Comparison of ENCODE assay signal across 15 mouse cellular contexts in the genomic region with DNA sequence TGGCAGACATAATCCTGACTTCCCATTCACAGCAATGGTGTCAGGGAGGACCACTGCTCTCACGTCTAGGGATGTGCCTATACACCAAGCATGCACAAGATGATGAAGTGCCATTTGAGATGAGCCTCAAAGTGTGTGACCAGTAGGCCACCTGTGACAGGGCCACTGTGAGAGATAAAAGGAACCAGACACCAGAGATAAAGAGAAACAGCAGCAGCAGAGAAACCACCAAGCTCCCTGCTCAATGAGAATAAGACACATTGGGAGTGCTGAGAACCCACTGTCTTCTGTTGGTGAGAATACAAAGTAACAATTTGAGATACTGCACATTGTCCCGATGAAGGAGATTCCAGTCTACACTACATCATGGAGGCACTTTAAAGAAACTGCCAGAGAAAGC.
"Had no signal": no experiment of that assay in that cellular context is flagged by ENCODE, and none has a peak within 500 bp of the region (broad histone marks: within the 10 kb centered on the region; RNA-seq: fewer than 3 reads in every experiment).

No protein-coding gene starts in this region.

- H3K9ac ChIP-seq: lung, embryonic 15.5 days; midbrain, embryonic 12.5 days; midbrain, embryonic 15.5 days; neural tube, embryonic 12.5 days; stomach, embryonic 15.5 days had no signal

- ATAC-seq: intestine, postnatal 0 days; midbrain, embryonic 15.5 days had no signal

- H3K27me3 ChIP-seq: lung, embryonic 15.5 days; midbrain, embryonic 15.5 days; neural tube, embryonic 12.5 days; stomach, embryonic 15.5 days had no signal

- DNase-seq: layer of hippocampus, postnatal 36 days; lung, adult 18-20 months; lung, postnatal 10 days; lung, postnatal 4 days; retina, postnatal 1 day; right cerebral cortex, postnatal 25 days; spleen, adult 18-20 months; thymus, postnatal 25 days had no signal

- H3K36me3 ChIP-seq: lung, embryonic 15.5 days; midbrain, embryonic 12.5 days; midbrain, embryonic 15.5 days; neural tube, embryonic 12.5 days; stomach, embryonic 15.5 days had no signal

- H3K4me2 ChIP-seq: lung, embryonic 15.5 days; midbrain, embryonic 12.5 days; midbrain, embryonic 15.5 days; neural tube, embryonic 12.5 days; stomach, embryonic 15.5 days had no signal

- H3K27ac ChIP-seq: left cerebral cortex, adult 2 months; lung, embryonic 15.5 days; midbrain, embryonic 12.5 days; midbrain, embryonic 15.5 days; neural tube, embryonic 12.5 days; stomach, embryonic 15.5 days had no signal

- H3K4me3 ChIP-seq: left cerebral cortex, adult 2 months; lung, embryonic 15.5 days; midbrain, embryonic 12.5 days; midbrain, embryonic 15.5 days; neural tube, embryonic 12.5 days; stomach, embryonic 15.5 days had no signal

- H3K9me3 ChIP-seq: lung, embryonic 15.5 days; midbrain, embryonic 12.5 days; midbrain, embryonic 15.5 days; neural tube, embryonic 12.5 days; stomach, embryonic 15.5 days had no signal
